Mouse (Mus musculus) cerebellum, adult (tissue): Measurements from ENCODE around the gene Dennd2c.
A peak's percentile ranks its signal among the peaks of the same experiment; 100 is the strongest.

Experiments used
- ATAC-seq: cut with Nextera tagmentation; 2 replicates; pipeline ENCODE4 v1.9.2; 2017; ENCODE audit warnings: mild to moderate bottlenecking, moderate library complexity, mixed read lengths; ENCODE audit not compliant: insufficient number of reproducible peaks, low FRiP score, low TSS enrichment

Gene Dennd2c

DNA sequence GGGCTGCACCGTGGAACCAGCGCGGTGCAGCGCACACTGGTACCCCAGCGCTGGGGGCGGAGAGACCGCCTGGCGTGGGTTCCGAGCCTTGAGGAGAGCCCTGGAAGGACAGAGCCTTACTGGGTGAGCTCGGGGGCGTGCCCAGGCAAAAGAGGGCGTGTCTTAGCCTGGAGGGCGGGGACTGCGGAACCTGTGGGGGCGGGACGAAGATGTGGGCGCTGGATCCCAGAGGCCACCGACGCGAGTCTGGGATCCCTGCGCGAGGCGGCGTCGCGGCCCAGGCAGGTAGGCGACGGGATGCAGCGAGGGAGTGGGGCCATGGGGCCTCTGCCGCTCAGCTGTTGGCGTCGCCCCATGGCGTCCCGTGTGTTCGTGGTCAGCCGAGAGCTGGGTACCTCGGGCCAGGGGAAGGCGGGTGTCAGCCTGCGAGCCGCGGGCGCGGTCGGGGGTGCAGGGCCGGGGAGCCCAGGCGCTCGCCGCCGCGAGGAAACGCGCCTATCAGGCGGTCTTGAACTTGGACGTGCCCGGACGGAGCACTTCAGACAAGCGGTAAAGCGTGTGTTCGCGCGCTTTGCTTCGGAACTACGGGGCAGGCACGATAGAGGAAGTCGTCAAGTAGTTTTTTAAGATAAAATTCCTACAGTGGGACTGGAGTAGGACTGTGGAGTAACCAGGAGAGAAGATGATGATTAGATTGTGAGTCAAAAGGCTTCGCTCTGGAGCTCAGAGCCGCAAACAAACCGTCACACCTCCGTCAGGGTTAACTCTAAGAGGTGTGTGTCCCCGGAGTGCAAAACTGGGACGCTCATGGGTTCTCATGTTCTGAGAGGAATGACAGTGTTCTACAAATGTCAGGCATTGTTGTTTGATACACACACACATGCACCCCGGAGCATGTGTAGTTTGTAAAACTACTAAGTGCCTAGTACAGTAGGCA, at the start of gene Dennd2c:
Dennd2c (plus strand) TSS at position 151 of the 937 bp plus-strand sequence.
- peak; percentile 56; the same call in 1 of the 2 replicates for ATAC-seq

DNA sequence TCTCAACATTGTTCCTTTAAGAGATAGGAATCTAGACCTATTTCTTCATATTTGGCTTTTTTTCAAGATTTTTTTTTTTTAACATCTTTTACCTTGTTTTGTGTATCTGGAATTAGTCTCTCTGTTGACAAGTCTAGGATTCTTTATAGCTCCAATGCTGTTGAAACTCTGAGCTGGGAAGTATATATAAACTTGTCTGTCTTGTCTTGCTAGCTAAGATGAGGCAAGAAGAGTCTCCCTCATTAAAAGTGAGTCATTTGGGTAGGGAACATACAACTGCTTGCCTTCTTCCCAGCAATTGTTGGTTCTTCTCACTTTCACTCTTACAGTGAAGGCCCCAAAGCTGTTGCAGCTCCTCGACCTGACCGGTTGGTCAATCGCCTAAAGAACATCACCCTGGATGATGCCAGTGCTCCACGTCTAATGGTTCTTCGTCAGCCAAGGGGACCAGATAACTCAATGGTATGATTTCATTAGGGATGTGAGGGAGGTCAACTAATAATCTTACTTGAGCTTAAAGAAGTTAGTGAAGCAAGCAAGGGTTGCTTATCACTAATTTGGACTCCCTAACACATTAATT, 46.3 kb upstream of the Dennd2c start:
- no peak for ATAC-seq

DNA sequence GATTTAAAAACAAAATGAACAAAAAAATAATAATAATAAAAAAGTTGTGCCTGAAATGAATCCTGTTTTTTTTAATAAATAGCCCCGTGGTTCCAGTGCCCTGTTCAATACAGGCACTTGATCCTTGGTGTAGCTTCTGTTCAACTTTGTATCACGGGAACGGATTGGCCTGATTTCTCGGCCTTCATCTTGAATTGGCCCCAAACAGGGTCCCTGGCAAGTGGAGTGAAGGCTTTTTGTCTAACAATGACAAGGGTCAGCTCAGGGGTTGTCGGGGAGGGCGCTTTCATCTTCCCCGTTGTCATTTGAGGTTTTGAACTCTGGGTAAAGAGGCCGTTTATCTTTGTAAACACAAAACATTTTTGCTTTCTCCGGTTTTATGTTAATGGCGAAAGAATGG, 44.7 kb upstream of the Dennd2c start:
- ATAC-seq, result peak; percentile 15; the same call in 1 of the 2 replicates

DNA sequence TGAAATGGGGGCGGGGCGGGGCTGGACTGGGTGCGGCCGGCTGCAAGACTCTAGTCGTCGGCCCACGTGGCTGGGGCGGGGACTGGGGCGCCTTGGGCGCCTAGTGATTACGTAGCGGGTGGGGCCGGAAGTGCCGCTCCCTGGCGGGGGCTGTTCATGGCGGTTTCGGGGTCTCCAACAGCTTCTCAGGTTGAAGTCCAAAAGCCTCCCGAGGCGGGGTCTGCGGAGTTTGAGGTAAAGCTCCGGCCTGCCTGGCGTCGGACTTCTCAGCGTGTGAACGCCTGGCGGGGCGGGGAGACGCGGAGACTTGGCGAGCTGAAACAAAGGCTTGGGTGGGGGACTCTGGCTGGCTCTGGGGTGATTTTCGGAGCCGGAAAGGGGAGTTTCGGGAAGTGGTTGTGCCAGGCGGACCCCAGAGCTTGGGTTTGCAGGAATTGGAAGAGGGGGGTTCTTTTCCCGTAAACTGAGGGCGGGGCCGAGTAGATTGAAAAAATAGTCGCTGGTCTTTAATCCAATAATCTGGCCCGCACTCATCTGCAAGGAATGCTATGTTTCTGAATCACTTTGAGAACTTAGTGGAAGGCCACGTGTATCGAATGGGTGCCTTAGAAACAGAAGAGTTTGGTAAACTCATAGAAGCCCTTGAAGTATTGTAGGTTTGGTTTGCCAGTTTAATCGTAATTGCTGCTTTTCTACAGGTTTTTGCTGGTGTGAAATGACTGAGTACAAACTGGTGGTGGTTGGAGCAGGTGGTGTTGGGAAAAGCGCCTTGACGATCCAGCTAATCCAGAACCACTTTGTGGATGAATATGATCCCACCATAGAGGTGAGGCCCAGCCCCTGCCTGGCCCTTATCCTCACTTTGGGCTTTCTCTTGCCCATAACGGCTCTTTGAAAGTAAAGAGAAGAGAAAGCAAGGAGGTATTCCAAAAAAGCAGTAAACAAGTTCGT, 43.9 kb upstream of the Dennd2c start, which contains the start of gene Nras:
Nras (plus strand) TSS at position 79 of the 951 bp plus-strand sequence.
- peak; percentile 76 for ATAC-seq

DNA sequence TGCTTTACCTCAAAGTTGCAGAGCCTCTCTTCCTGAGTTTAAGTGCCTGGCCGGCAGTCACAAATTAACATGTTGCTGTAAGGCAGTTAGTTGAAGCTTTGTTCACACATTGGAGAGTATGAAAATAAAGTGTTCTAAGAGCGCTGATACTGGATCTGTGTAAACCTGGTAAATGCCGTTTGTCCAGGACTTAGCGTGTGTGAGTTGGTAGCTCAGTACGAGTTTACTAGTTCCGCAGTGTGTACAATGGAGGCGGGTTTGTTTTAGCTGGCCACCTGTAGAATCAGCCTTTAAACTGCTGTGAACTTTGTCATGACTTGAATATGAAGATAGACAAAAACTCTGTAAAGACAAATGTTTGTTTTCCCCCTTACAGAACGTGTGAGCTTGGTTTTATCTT, 35.5 kb upstream of the Dennd2c start:
- ATAC-seq, result no peak

DNA sequence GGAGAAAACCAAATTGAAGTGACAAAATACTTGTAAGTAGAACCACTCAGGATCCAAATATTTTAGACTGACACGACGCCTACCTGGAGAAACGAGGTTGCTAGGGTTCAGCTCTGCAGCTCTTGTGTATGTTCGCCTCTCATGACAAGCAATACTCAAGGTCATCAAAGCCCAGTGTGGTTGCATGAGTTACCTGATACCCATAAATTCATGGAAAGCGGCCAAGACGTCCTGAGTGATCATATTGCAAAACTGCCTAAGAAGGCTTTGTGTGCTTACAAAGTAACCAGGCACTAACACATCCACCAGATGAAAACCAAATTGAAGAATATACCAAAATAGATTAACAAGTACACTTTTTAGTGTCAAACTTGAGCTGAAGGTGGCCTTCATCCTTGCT, 33.4 kb upstream of the Dennd2c start:
- no peak for ATAC-seq

DNA sequence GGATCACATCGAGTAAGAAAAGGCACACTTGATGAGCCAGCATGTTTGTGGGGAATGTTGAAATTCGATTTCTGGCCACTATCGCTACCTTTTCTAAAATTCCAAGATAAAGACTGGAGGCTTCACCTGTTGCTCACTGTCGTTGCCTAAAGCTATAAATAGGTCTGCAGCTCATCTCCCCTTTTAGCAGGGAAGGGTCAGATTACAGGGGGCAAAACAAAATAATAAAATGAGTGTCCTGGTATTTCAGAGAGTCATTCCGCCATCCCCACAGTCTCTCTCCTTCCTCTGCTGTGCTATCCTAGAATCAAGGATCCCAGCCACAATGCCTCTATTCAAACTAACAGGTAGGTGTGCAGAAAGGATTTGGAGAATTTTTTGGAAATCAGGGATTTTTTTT, 28.6 kb upstream of the Dennd2c start, which contains the start of gene Ampd1:
Ampd1 (plus strand) TSS at position 244 of the 400 bp plus-strand sequence.
- ATAC-seq, result no peak

DNA sequence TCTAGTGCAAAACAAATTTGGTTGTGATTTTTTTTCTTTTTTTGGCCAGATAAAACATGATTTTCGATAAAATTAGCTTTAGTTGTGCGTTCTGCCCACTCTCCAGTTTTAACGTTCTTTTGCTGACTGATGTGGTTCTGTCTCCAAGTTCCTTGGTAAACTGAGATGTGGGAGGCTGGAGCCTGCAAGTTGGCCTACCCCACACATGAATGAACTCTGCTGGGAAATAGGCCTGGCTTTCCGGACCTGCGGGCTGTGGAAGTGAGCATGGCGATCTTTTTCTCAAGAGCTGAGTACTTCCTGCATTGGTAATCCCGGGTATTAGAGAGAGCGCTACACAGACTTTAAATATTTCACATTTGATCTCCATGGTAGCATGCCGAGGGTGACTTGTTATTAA, 26.5 kb upstream of the Dennd2c start:
- no peak for ATAC-seq

DNA sequence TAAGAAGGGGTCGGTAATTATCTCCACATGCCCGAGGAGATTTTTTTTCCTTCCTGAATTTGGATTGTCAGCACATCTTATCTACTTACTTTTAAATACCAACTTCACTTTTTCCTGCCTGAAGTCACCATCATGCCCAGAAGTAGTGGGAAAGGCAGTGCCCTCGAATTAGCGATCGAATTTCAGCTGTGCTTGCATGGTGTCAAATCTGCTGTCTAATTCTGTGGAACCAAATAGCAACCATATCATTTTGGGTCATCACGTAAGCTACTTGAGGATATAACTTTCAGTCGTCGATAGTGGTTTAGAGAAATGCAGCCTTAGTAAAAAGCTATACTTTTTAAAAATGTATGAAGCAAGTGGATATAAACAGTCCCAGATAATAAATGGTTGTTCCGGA, 25.9 kb upstream of the Dennd2c start:
- ATAC-seq, result no peak

DNA sequence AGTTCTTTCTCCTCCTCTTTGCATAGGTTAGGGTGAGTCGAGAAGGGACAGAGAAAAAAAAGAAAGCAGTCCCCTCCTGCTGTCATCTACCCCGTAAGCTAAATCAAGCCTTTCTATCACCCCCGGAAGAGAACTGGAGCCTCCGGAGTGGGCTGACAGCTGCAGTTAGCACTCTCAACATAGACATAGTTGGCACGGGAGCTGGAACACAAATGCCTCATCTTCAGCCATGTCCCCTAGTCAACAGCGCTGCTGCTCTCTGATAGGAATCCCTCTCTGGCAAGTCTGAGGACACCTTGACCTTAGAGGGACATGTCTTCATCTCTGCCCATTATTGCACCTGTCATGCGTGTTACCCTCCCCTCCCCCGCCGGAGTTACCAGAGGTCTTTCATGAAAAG, 23.1 kb upstream of the Dennd2c start:
- no peak for ATAC-seq

DNA sequence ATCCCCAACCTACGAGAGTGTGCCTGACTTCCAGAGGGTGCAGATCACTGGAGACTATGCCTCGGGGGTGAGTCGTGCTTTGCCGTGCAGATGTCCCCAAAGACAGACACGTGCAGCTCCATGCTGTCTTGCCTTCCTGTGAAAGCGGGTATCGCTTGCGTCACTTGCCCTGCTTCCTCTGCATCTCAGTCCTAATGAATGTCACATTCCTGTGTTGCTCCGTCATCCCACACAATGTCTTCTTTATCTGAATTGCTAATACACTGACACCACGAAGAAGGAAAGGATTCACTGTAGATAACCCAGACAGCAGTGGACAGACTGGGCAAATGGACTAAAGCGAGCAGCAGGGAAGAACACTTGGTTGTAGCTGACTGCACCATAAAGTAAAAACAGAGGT, 21.4 kb upstream of the Dennd2c start:
- no peak for ATAC-seq

DNA sequence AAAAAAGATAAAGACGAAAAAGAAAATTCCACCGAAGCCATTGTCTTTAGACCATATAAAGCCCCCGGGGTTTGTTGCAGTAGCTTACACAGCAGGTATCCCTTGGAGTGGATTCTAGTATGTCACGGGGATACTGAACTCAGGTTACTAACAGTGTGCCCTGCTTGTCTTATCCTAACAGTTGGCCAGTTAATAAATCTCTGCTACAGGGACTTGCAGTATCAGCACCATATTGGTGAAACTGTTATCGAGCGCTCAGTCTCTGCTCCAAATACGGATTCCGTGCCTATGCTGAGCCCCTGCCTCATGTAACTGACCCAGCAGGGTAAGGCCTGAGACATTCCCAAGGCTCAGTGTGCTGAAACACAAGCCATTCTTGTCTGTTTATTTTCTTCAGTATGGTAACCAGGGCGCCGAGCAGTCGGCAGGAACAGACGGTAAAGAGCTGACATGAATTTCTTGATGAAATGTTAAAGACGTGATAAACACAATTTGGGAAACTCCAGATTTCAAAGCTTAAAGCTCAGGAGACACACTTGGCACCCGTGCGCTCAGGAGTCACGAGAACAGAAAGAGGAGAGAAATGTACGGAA, 20.4 kb upstream of the Dennd2c start:
- ATAC-seq, result no peak

DNA sequence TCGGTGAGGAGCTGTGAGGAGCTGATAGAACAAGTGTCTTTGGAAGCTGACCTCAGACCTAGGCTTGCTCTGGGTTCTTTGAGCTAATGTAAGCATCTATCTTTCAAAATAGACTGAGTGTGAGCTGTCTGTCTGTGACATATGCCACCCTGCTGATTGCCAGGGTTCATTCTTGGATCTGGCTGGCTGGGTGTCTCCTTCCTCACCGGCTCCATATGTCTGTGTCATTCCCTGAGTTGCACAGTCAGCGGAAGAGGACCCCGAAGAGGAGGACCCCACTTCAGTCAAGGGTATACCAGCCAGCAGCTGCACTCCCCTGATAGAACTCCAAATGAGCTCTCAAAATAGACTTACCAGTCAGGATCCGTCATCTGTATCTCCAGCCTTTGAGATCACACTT, 19.6 kb upstream of the Dennd2c start:
- ATAC-seq, result no peak

DNA sequence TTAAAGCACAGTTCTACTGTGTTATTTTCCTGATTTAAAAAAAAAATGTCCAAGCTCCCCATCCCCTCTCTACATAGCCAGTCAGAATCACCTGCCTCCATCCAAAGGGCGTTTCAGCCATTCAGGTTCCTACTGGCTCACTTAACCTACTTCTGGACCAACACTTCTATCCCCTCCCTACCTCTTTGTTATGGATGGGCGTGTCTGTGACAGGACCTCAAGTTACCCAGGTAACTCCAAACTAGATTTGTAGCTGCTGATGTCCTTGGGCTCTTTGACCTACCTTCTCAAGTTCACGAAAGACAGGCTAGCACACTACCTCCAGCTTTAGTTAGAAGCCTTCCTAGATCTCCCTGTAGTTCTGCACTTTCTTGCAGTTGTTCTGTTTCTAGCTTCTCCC, 16.4 kb upstream of the Dennd2c start:
- ATAC-seq, result no peak

DNA sequence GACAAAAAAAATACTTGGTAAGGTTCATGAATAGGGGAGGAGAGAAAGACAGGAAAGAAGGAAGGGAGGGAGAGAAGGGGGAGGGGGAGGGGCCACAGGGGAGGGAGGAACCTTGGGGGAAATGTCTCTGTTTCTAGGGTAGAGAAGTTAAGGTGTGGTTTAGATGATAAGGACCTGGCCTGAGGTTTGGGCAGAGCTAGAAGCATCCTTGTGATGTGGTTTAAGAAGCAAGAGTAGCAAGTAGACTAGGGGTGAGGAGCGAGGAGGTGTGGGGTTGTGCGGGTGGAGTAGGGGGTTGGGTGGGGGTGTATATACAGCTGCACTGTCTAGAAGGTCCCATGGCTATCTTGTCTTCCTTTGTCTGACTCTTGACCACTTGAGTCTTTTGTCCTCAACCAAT, 10.7 kb upstream of the Dennd2c start:
- ATAC-seq, result no peak

DNA sequence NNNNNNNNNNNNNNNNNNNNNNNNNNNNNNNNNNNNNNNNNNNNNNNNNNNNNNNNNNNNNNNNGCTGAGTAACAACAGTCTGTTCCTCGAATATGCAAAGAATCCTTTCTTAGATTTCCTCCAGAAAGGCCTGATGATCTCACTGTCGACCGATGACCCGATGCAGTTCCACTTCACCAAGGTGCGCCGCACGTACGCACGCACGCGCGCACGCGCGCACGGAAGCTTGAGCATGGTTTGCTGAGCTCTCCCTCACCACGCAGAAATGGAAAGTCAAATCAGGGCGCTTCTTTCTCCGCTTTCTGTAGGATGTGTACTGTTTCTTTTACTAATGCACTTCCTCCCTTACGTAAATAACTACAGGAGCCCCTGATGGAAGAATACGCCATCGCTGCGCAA, 3.7 kb upstream of the Dennd2c start:
- ATAC-seq, result no peak

DNA sequence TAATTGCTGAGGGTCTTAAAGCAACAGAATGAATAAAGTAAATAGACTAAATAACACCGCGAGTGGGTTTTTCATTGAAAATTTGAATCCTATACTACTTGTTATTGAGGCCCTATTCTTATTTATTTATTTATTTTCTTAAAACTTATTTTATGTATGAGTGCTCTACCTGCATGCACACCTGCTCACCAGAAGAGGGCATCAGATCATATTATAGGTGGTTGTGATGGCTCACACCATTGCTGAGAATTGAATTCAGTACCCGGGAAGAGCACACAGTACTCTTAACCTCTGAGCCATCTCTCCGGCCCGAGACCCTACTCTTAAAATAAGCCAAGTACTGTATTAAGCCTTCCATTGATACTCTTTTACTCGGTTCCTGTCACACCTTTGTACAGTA, 2.7 kb upstream of the Dennd2c start:
- no peak for ATAC-seq

DNA sequence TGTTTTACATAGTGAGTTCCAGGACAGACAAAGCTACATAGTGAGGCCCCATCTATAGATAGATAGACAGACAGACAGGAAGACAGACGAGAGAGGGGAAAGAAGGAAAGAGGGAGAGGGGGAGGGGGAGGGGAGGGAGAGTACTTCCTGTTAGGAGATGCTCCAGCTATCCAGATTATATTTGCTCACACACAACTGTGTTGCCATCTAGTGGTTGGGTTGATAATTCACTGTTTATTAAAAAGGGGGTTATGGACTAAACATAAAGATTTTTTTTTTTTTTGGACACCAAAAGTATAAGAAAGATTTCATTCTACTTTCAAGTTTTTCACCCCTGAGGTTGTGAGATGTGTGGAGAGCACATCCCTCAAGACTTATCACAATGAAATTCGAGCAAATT, 1.7 kb upstream of the Dennd2c start:
- no peak for ATAC-seq

DNA sequence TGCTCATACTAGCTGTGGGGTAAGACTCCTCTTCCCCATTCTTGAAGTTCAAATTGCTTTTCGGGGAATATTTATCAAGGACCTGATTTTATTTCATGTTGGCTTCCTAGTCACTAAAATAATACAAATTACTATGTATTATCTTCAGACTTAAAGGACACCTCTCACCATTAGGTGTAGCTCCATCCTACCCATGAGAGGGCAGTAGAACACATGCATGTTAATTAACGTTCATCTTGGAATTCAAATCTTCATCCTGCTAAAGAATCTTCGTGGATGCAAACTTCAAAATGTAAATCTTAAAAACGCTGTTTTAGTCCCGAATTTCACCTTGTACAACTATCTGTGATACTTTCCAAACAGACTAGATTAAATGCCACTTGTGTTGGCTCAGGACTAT, 1.2 kb upstream of the Dennd2c start:
- no peak for ATAC-seq

DNA sequence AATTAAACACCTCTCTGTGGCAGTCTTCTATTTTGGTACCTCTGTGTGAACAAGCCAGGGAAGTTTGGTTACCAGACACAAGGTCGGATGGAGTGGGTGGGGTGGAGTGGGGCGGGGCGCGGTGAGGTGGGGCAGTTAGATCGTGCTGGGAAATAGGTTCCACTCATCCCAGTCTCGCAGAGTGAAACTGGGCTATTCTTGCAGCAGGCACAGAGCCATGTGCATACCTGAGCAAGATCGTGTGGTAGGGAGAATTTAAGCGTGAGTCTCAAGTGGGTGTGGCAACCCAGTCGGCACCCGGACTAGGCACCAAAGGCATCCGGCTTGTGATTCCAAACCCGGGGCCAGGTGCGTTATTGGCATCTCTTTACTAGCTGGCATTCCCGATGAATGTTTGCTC, 495 bp upstream of the Dennd2c start:
- ATAC-seq, result no peak
